Mouse (Mus musculus) liver, adult 2 months (tissue): ENCODE results near the gene Zfp963. TPM values are rescaled to one million over a fixed set of nuclear protein-coding genes. Genes with fewer than 3 reads are reported as not detected.
A peak's percentile ranks its signal among the peaks of the same experiment; 100 is the strongest.

Experiments
- DNase-seq: peaks from one replicate; pipeline ENCODE4 v3.0.0-alpha.2; 2011; ENCODE audit warnings: low read depth, low spot score; ENCODE audit errors: extremely low read depth
- H3K27ac ChIP-seq: fragments of 200-500 bp; replicated peaks from 2 replicates; pipeline ENCODE4 v1.5.1; 2012; ENCODE audit warnings: low read depth, mild to moderate bottlenecking, control low read depth, inconsistent platforms, low read length; ENCODE audit not compliant: insufficient read depth
- H3K27me3 ChIP-seq: fragments of 200-500 bp; 2 replicates; pipeline ENCODE4 v1.6.1; 2012; ENCODE audit warnings: mild to moderate bottlenecking, moderate library complexity, low read length, inconsistent platforms; ENCODE audit not compliant: control insufficient read depth, insufficient read depth
- H3K36me3 ChIP-seq: fragments of 200-500 bp; 2 replicates; pipeline ENCODE4 v1.6.1; 2012; ENCODE audit warnings: low read length, inconsistent platforms; ENCODE audit not compliant: control insufficient read depth, insufficient read depth
- H3K4me1 ChIP-seq: fragments of 200-500 bp; 2 replicates; pipeline ENCODE4 v1.6.1; 2011; ENCODE audit warnings: low read length; ENCODE audit not compliant: control insufficient read depth, insufficient read depth
- H3K4me3 ChIP-seq: fragments of 200-500 bp; 2 replicates; pipeline ENCODE4 v1.5.1; 2011; ENCODE audit warnings: low read depth, mild to moderate bottlenecking, control low read depth, low read length, moderate library complexity; ENCODE audit not compliant: insufficient read depth
- H3K79me2 ChIP-seq: fragments of 200-500 bp; 2 replicates; pipeline ENCODE4 v1.6.1; 2012; ENCODE audit warnings: inconsistent platforms, mild to moderate bottlenecking, low read length, moderate library complexity; ENCODE audit not compliant: control insufficient read depth, insufficient read depth
- H3K9ac ChIP-seq: fragments of 200-500 bp; 2 replicates; pipeline ENCODE4 v1.6.1; 2012; ENCODE audit warnings: low read depth, mild to moderate bottlenecking, control low read depth, inconsistent platforms, low read length
- CTCF ChIP-seq: fragments of 200-500 bp; IDR thresholded peaks from 2 replicates; pipeline ENCODE4 v1.5.1; 2011; ENCODE audit warnings: low read depth, low read length, control low read depth
- POLR2A ChIP-seq: fragments of 200-500 bp; IDR thresholded peaks from 2 replicates; pipeline ENCODE4 v1.6.1; 2011; ENCODE audit warnings: low read length, control low read depth; ENCODE audit not compliant: insufficient read depth; ENCODE audit errors: extremely low read depth
- WGBS: fragments of 180-500 bp; shearing (Covaris S2); methylation state at CpG from one replicate; pipeline ENCODE4 v1.1.7; 2018; 5-methylcytosine and 5-hydroxymethylcytosine counted together
- polyA plus RNA-seq: library from polyadenylated mRNA; depleted of rRNA; stranded (reverse); fragments of >200 nt; gene quantifications from 2 replicates; pipeline ENCODE4 v1.2.3, GENCODE M21; 2012
- total RNA-seq: library from RNA; depleted of rRNA; stranded (reverse); fragments of >200 nt; gene quantifications from 2 replicates; pipeline ENCODE4 v1.2.3, GENCODE M21; 2014

Zfp963 gene
- total and polyA plus RNA-seq, 2 experiments: 1.4 to 4.1 TPM

- Histone ChIP-seq H3K4me3 (no peak overlapping the region), H3K27me3 (no peaks in the 10 kb centered on the region), H3K79me2 (peaks cover 6% of the 10 kb centered on the region), H3K4me1 (0 out of 2 replicates have a peak, but pooled peaks cover 6% of the 10 kb centered on the region), H3K27ac (no peak overlapping the region), H3K9ac (no peak overlapping the region), H3K36me3 (peaks cover 28% of the 10 kb centered on the region)
- TF ChIP-seq CTCF: no peak
- no peak for TF ChIP-seq POLR2A
- 91% methylated on average over 3 of the region's 3 CpGs for WGBS
- no peak for DNase-seq
These were observed 44.3 kb upstream of the Zfp963 start for GRCm38 (mm10) chr8:69794096-69794495.

DNA sequence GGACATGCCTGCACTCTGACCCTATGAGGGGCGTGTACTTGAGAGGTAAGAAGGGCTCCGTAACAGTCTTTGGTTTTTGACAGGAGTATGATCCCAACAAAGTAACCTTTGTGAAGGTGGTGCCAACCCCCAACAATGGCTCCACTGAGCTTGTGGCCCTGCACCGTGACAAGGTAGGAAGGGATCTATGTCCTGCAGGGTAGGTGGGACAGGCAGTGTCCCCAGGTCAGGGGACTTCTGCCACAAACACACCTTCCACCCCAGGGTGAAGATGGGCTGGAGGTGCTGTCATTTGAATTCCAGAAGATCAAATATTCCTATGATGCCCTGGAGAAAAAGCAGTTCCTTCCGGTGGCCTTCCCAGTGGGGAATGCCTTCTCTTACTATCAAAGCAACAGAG is 43.9 kb upstream of the Zfp963 start:
- no peak for TF ChIP-seq CTCF
- TF ChIP-seq POLR2A: no peak
- Histone ChIP-seq H3K4me3 (no peak overlapping the region), H3K36me3 (peaks cover 24% of the 10 kb centered on the region; the same call in 1 of the 2 replicates), H3K27me3 (no peaks in the 10 kb centered on the region), H3K4me1 (0 out of 2 replicates have a peak, but pooled peaks cover 6% of the 10 kb centered on the region), H3K79me2 (peaks cover 6% of the 10 kb centered on the region), H3K9ac (no peak overlapping the region), H3K27ac (no peak overlapping the region)
- no peak for DNase-seq
- 89% methylated on average over 4 of the region's 4 CpGs for WGBS

DNA sequence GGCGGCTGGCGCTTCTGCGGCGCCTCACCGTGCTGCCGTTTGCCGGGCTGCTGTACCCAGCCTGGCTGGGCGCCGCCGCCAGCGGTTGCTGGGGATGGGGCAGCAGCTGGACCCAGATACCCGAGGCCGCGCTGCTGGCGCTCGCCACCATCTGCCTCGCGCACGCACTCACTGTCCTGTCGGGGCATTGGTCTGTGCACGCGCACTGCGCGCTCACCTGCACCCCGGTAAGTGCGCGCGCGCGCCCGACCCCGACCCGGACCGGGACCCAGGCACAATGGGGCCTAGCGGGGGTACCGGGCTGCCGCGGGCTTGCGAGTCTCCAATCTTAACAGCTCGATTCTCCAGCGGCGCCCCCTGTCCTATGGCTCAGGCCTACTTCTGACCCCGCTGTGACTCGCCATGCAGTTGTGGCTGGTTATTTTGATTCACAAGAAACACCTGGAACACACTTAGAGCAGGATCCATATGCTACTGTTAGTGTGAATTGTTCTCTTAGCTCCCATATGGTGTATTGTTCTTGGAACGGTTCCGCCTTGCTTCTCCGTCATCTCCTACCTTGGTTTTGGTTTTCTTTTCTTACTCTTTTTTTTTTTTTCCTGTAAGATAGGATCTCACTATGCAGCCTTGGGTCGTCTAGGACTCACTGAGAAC is 41.8 kb upstream of the Zfp963 start:
- under 1% methylated on average over 48 of the region's 48 CpGs for WGBS
- peaks cover 16% of the 10 kb centered on the region; the same call in 1 of the 2 replicates for H3K36me3 ChIP-seq
- no peak for TF ChIP-seq POLR2A
- no peak for TF ChIP-seq CTCF
- peak overlapping the region; percentile 96 for H3K4me3 ChIP-seq
- DNase-seq: peak; percentile 25
- H3K79me2 ChIP-seq: peaks cover 6% of the 10 kb centered on the region
- peak overlapping the region; percentile 62 for H3K27ac ChIP-seq
- H3K27me3 ChIP-seq: no peaks in the 10 kb centered on the region
- 0 out of 2 replicates have a peak, but pooled peaks cover 6% of the 10 kb centered on the region for H3K4me1 ChIP-seq
- H3K9ac ChIP-seq: peak overlapping the region; percentile 96

DNA sequence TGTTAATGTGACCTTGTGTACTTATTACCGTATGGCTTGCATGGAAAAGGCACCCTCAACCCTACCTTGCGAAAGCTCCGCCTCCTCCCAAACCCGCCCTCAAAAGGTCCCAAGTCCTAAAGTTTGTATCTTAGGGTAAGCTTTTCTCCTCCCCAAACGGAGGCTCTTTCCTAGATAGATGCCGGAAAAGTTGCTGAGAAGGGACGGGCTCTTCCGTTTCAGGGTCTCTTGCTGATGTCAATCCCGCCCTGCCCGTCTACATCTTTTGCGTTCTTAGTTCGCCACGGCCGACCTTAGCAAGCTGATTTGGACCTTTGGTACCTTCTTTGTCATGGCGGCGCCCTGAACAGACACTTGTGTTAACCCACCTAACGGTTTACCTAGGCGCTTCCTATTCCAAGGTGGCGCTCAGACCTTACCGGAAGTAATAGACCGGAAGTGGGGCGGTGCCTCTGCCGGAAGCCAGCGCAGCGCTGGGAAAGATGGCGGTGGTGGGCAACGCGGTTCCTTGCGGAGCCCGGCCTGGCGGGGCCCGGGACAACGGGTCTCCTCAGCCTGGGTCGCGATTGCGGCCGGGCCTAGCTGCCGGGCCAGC is 41.1 kb upstream of the Zfp963 start, which contains the start of the genes Atp13a1 and Zfp866:
Atp13a1 (plus strand) TSS at position 391 of the 595 bp plus-strand sequence.
Zfp866 (minus strand) TSS at position 406 of the 595 bp plus-strand sequence.
- Histone ChIP-seq H3K4me3 (peak within 1 kb of the TSS; percentile 96), H3K79me2 (peaks cover 6% of the 10 kb centered on the region), H3K9ac (peak within 1 kb of the TSS; percentile 96), H3K27ac (peak within 1 kb of the TSS; percentile 82), H3K4me1 (0 out of 2 replicates have a peak, but pooled peaks cover 6% of the 10 kb centered on the region), H3K27me3 (no peaks in the 10 kb centered on the region), H3K36me3 (peaks cover 15% of the 10 kb centered on the region; the same call in 1 of the 2 replicates)
- DNase-seq: peak; percentile 89
- TF ChIP-seq POLR2A: peak; percentile 74; the same call in 1 of the 2 replicates
- TF ChIP-seq CTCF: no peak
- WGBS: under 1% methylated on average over 38 of the region's 38 CpGs

GRCm38 (mm10) chr8:69790364-69790763 is 40.6 kb upstream of the Zfp963 start:
- Histone ChIP-seq H3K4me1 (0 out of 2 replicates have a peak, but pooled peaks cover 6% of the 10 kb centered on the region), H3K79me2 (peaks cover 6% of the 10 kb centered on the region), H3K27me3 (no peaks in the 10 kb centered on the region), H3K9ac (peak overlapping the region; percentile 50), H3K36me3 (peaks cover 13% of the 10 kb centered on the region; the same call in 1 of the 2 replicates), H3K27ac (peak overlapping the region; percentile 82), H3K4me3 (peak overlapping the region; percentile 96)
- TF ChIP-seq CTCF: no peak
- TF ChIP-seq POLR2A: no peak
- no peak for DNase-seq
- 17% methylated on average over 11 of the region's 11 CpGs for WGBS
